Mouse (Mus musculus): ENCODE measurements around the gene Notum. TPM values are rescaled to one million over a fixed set of nuclear protein-coding genes. Genes with fewer than 3 reads are reported as not detected.
A peak's percentile ranks its signal among the peaks of the same experiment; 100 is the strongest.

Gene Notum
- total RNA-seq, 2 experiments from 2014 or later = 4.7 to 5.4 TPM

DNA sequence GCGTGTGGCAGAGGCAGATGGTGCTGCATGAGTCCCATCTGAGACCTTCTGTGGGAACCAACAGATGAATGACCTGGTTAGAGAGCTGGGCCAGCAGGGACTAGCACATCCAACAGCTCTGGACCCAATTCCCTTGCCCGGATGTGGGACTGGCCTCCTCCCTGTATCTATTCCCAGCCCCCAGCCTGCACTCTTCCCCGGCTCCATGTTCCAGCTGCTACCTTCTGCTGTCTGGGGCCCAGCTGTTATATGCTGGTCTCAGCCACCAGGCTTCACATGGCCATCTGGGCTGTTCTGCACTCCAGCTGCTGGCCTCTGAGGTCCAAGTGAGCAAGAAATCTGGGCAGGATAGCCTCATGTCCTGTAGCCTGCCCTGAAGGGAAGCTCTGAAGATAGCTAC, 4.4 kb upstream of the Notum start:
- Histone ChIP-seq H3K4me3 (no peak overlapping the region), H3K27ac (no peak overlapping the region)
- no peak for DNase-seq (ENCODE audit: low spot score in 2 of 2)
- no peak for TF ChIP-seq CTCF (conservative IDR thresholded peaks at IDR 0.05)

DNA sequence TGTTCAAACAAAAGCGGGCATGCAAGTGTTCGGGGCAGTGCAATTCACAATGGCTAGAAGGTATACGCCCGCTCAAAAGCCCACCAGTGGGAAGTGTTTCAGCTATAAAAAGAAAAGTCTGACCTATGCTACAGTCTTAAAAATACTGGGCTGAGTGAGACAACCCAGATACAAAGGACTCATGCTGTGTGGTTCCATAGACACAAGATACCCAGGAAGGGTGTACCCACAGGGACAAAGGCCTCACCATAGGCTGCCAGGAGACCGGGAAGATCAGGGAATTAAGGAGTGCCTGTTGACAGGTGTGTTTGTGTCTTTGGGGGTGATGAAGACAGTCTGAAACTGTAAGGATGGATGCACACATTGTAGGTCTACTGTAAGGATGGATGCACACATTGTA, 2.7 kb upstream of the Notum start:
- H3K27ac ChIP-seq = no peak overlapping the region
- no peak for DNase-seq (ENCODE audit: low spot score in 2 of 2)
- no peak for TF ChIP-seq CTCF (conservative IDR thresholded peaks at IDR 0.05)
- H3K4me3 ChIP-seq = no peak overlapping the region

DNA sequence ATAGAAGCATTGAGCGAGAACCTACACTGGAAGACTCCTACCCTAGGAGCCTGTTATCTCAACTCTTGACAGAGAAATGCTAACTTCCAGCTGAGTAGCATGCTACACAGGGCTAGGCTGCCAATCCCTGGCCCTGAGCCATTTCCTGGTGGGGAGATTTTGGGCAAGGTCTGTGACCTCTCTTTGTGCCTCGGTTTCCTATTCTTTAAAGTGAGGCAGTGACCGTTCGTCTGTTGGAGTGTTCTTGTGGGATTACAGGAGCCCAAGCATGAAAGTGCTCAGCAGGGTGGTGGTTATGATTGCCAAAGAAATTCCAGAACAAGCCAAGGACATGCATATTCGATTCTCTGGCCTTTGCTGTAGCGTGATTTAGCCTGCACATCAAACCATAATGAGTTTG, 1.8 kb upstream of the Notum start:
- no peak for DNase-seq (ENCODE audit: low spot score in 2 of 2)
- H3K4me3 ChIP-seq = no peak overlapping the region
- no peak for TF ChIP-seq CTCF (conservative IDR thresholded peaks at IDR 0.05)
- H3K27ac ChIP-seq = no peak overlapping the region

- H3K27ac ChIP-seq = peak overlapping the region; percentile 73
- TF ChIP-seq CTCF (conservative IDR thresholded peaks at IDR 0.05) = peak; percentile 67
- peak overlapping the region; percentile 49 for H3K4me3 ChIP-seq
- no peak for DNase-seq (ENCODE audit: low spot score in 2 of 2)
Observed at GRCm38 (mm10) chr11:120660301-120661075, 487 bp downstream of the Notum start.

- no peak for DNase-seq (ENCODE audit: low spot score in 2 of 2)
- Histone ChIP-seq H3K27ac (peak overlapping the region; percentile 73), H3K4me3 (peak overlapping the region; percentile 49)
- no peak for TF ChIP-seq CTCF (conservative IDR thresholded peaks at IDR 0.05)
Observed at GRCm38 (mm10) chr11:120659509-120660300, 1.3 kb downstream of the Notum start.

DNA sequence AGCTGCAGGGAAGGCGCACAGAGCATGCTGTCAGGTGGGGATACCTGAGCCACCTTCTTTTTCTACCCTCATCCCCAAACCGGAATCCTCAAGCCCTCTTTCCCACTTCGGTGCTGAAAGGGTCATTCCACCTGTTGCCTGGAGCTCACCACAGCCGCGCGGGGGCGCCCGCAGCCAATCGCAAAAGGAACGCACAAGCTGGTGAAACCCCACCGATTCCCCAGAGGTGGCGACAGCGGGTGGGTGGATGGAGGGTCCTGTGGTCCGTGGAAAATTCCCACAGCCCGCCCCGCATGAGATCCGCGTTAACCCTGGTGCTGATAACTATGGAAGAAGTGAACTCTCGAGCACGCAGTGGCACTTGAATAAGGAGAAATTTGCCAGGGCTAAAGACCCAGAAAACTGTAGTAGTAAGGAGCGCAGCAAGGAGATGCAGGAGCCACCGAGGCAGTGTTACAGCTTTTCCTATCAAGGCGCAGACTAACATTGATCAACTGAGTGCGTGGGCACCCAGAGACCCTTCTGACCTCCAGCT, 2.0 kb downstream of the Notum start:
- no peak overlapping the region for H3K27ac ChIP-seq
- peak overlapping the region; percentile 49 for H3K4me3 ChIP-seq
- TF ChIP-seq CTCF (conservative IDR thresholded peaks at IDR 0.05) = peak; percentile 89
- DNase-seq (ENCODE audit: low spot score in 2 of 2) = peak; percentile 78 to 84

GRCm38 (mm10) chr11:120657301-120657700, 3.7 kb downstream of the Notum start:
- DNase-seq (ENCODE audit: low spot score in 2 of 2) = no peak
- TF ChIP-seq CTCF (conservative IDR thresholded peaks at IDR 0.05) = no peak
- H3K27ac ChIP-seq = no peak overlapping the region
- H3K4me3 ChIP-seq = no peak overlapping the region

GRCm38 (mm10) chr11:120654741-120655140, 6.2 kb downstream of the Notum start:
- Histone ChIP-seq H3K4me3 (no peak overlapping the region), H3K27ac (no peak overlapping the region)
- no peak for DNase-seq (ENCODE audit: low spot score in 2 of 2)
- no peak for TF ChIP-seq CTCF (conservative IDR thresholded peaks at IDR 0.05)

- H3K4me3 ChIP-seq = no peak overlapping the region
- DNase-seq (ENCODE audit: low spot score in 2 of 2) = no peak
- no peak overlapping the region for H3K27ac ChIP-seq
- peak; percentile 64 for TF ChIP-seq CTCF (conservative IDR thresholded peaks at IDR 0.05)
Observed at GRCm38 (mm10) chr11:120651872-120652271, 9.1 kb downstream of the Notum start.

GRCm38 (mm10) chr11:120648001-120648476, 12.9 kb downstream of the Notum start, which contains the start of gene Myadml2:
Gene Myadml2, minus strand, starts transcription at chr11:120648158.
- Histone ChIP-seq H3K4me3 (peak within 1 kb of the TSS; percentile 54), H3K27ac (peak within 1 kb of the TSS; percentile 97)
- DNase-seq (ENCODE audit: low spot score in 2 of 2) = peak in 1 of 2 experiments; percentile 53
- 0 out of 2 replicates have a peak, but pooled peaks have one; percentile 9 for TF ChIP-seq CTCF (conservative IDR thresholded peaks at IDR 0.05)

DNA sequence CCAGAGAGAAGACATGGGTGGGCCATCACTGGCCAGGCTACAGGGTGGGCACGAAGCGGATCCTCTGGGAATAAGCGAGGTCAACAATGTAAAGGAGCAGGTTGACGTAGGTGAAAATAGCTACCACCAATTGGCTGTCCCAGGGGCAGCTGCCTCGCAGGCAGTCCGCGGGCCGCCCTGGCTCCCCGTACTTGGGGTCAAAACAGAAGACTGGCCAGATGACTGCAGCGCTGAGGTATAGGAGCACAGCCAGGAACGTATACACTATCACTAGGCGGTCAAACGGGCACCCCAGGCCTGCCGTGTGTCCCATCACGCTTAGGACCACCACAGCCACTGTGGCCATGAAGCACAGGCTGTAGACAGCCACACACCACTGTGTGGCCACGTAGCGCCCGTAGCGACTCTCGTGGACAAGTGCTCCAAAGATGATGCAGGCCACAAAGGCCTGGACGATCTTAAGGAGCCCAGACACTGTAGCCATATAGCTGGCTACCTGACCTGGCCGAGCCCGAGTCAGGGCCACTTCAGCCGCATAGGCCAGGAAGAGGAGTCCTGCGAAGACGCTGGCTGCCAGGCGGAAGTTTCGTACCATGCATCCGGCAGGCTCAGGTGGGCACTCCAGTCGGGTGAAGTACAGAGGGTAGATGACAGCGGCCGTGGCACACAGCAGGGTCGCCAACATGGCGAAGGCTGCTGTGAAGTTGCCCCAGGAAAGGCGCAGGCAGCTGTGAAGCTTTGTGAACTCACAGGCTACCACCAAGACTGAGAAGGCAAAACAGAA, 13.7 kb downstream of the Notum start:
- Histone ChIP-seq H3K4me3 (peak overlapping the region; percentile 54), H3K27ac (peak overlapping the region; percentile 97)
- TF ChIP-seq CTCF (conservative IDR thresholded peaks at IDR 0.05) = no peak
- DNase-seq (ENCODE audit: low spot score in 2 of 2) = no peak

GRCm38 (mm10) chr11:120643601-120643987, 17.4 kb downstream of the Notum start, which contains the start of gene Pycr1:
Gene Pycr1, minus strand, starts transcription at chr11:120643769.
- H3K4me3 ChIP-seq = peak within 1 kb of the TSS; percentile 55
- H3K27ac ChIP-seq = no peak within 1 kb of the TSS
- peak; percentile 92 to 94 for DNase-seq (ENCODE audit: low spot score in 2 of 2)
- TF ChIP-seq CTCF (conservative IDR thresholded peaks at IDR 0.05) = no peak
